Mouse (Mus musculus) skeletal muscle tissue, adult 2 months (tissue): ENCODE results near the gene Marc2.

Experiments
- DNase-seq: peaks from one replicate; pipeline ENCODE4 v3.0.0-alpha.2; 2012; ENCODE audit warnings: low read depth, low spot score

Marc2 gene

DNA sequence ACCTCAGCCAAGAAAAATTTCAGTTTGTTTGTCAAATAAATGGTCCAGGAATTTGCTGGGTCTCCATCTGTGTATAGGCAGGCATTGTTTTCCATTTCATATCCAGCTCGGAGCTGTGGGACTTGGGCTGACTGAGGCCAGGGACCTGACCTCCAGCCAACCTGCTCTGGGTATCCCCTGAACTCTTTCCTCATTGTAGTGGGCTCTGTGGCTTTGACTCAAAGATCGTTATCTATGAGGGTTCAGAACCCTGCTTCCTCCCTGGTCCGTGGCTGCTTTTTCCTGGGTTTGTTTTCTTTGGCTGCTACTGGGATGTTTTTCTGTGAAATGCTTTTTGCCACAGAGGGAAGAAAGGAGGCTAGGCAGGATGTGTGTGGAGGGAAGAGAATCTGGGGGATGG, 7.7 kb upstream of the Marc2 start:
- DNase-seq = no peak

DNA sequence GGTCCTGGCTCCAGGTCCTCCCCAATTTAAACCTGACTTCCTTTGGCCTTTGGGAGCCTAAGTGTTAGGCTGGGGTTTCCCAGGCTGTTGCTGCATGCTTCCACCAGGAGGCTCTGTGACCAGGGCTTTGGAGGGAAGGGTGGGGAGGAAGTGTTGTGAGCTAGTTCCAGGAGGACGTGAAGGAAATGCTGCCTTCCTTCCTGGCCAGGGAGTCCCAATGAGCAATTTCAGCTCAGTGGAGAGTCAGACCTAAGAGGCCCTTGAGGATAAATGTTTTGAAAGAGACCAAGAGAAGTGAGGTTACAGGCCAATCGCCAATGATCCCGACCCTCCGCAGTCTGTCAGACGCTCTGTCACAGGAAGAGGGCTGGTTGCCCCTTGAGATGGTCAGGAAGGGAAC, 7.1 kb upstream of the Marc2 start:
- DNase-seq = peak; percentile 66

DNA sequence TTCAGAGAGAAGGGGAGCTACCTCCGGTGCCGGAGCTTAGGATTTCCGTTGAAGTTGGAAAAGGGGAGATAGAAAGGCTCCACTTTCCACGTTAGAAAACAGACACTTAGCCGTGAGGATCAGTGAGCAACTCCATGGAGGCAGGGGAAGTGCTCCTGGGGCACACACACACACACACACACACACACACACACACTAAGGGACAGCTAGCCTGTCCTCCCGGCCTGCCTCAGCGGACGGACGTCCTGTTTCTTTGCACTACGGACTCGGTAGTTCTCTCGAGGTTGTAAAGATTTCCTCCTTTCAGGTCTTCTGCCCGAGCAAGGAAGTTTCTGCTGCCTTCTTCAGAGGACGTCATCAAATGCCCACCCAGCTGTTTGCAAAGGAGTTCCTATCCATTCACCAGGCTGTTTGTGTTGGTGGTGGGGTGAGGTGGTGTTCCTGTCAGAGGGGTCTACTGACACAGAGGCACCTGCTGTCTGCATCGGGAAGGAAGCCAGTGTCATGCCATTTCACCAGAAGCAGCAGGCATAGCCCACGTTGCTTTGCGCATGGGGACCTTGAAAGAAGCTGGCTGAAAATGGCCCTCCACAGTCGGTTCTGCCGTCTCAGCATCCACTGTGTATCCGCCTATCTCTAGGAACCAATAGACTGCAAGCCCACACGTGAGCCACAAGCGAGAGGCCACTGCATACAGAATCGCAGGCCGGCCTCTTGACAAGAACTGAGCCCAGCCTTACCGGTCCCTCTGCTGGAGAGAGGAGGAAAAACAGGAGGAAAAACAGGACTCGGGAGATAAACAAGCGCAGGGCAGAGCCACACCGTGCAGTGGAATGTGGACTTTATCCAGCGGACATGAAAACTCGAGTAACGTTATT, 5.7 kb upstream of the Marc2 start:
- DNase-seq = peak; percentile 86

DNA sequence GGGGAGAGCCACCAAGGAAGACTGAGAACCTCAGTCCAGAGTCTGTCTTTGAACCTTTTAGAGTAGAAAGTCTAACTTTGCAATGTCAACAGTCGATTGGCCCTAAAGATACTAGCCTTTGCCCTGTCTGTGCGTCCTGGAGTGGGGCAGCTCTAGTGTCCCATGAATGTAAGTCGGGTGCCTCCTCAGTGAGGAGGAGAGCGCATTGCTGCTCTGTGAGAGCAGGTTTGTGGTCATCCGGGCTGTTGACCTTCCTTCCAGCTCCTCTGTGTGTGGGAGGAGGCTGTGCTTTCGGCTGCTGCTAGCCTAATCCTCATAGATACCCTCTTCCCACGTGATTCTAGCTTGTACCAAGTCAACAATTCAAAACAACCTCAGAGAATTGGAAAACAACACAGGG, 4.9 kb upstream of the Marc2 start:
- DNase-seq = no peak

DNA sequence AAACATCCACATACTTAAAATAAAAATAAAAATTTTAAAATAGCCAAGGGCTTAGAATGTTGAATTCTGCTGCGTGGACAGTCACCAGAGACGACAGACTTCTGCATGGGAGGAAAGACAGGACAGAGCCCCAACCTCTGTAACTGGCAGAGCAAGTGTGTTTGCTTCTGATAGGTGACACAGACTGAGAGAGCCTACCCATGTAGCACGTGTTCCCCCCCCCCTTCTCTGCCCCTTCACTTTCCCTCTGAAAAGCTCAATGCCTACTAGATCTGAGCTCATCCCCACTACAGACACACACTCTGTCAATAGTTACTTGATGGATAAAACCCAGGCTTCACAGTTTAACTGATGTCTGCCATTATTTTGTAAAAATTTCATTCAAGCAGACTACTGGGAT, 722 bp upstream of the Marc2 start:
- DNase-seq = no peak

GRCm38 (mm10) chr1:184845111-184846071, 860 bp downstream of the Marc2 start:
- peak; percentile 94 for DNase-seq

- DNase-seq = no peak
These were observed 1.8 kb downstream of the Marc2 start for GRCm38 (mm10) chr1:184844326-184845066.

DNA sequence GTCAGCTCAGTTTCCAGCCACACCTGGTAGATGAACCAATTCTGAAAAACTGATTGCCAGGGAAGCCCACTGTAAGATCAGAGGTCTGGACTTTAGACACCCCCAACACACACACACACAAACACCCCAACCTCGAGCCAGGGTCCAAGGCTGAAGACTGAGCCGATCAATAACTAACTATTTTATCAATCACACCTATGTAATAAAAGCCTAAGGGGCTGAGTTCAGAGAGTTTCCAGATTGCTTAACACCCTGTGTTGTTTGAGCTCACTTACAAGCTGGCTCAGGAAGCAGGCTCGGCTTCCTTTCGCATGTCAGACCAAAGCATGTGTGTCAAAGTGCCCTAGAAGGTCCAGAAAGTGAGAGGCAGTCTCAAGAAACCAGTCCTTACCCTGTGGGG, 8.6 kb downstream of the Marc2 start:
- DNase-seq = no peak

GRCm38 (mm10) chr1:184836350-184836749, 9.9 kb downstream of the Marc2 start:
- DNase-seq = no peak

DNA sequence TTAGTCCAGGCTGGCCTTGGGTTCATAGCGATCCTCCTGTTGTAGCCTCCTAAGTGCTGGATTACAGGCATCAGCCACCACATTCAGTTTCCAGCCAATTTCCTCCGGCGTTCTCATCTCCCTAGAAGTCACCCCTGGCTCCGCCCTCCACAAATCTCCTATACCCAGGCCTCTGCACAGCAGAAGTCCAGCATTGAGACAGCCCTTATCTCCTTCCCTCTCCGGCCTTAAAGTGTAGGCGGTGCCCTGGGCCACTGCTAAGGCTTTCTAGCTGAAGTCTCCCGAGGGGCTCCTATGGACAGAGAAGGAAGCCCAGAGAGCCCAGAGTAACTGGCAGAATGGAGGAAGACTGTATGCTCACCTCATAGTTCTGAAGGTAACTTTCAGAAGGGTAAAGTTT, 12.8 kb downstream of the Marc2 start:
- DNase-seq = no peak

DNA sequence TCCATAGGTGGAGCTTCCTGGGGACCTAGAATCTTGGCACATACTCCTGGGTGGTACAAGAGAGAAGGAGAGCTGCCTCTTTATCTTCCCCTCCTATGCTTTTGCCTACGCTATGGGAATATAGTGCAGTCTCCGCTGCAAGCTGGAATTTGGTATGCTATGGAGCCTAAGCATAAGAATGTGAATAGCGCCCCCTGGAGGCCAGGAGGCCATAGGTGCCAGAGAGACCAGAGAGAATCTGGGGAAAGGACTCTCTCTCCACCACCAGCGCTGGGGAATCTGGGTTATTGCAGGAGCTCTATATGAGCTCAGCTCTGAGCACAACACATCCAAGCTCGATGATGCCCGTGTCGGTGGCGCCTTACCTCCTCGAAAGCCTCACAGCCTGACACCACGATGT, 14.0 kb downstream of the Marc2 start:
- no peak for DNase-seq

- DNase-seq = no peak
These were observed 16.4 kb downstream of the Marc2 start for GRCm38 (mm10) chr1:184829897-184830296.

DNA sequence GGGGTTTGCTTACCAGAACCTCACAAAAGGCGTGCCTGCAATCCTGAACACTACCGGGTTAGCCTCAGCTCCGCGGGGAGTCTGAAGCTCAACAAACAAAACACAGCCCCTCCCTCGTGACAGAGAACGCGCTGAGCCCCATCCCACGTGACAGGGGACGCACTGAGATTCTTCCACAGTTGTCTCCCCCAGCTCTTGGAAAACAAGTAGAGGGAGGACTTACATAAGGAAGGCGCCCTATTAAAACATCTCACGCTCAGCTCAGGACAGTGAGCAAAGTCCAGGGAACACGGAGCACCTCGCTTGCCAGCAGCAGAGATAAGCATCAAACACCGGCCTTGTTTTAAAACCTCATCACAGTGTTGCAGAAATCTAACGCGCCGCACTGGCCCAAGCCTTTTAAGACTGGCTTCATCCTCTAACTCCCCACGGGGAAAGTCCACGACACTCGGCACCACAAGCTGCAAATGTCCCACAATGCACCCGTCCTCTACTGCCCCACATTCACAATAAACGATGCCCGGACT, 19.0 kb downstream of the Marc2 start:
- DNase-seq = no peak

DNA sequence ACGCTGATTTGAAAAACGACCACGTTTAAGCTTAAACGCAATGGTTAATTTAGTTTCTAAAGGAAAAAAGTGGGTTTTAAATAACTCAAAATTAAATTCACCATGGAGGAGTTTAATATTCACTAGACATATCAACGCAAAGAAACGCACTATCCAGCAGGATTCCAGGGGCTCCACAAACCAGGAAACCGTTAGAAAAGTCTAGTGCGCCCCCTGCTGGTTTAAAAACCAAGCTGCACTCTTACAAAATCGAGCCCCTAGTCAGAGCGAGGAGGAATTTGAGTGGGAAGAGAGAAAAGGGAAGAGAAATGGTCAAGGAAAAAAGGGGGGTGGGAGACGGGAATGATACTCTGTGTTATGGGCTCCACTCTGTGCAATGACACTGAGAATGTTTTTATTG, 21.2 kb downstream of the Marc2 start:
- DNase-seq = no peak

GRCm38 (mm10) chr1:184824439-184824851, 21.8 kb downstream of the Marc2 start:
- DNase-seq = peak; percentile 89

DNA sequence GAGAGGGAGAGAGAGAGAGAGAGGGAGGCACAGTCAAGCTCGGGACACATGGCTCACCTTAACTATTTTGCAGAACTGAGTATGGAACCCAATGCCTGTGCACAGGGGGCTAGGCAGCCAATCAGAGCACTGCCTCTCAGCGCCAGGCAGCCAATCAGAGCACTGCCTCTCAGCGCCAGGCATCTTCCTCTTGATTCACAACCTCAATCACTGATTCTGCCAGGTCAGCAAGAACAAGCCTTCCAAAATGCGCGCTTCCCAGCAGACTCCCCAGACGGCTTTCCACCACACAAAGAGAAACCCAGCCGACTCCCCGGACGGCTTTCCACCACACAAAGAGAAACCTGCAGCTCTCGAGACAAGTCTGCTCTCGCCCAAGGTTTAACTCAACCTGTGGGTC, 23.6 kb downstream of the Marc2 start:
- DNase-seq = no peak

DNA sequence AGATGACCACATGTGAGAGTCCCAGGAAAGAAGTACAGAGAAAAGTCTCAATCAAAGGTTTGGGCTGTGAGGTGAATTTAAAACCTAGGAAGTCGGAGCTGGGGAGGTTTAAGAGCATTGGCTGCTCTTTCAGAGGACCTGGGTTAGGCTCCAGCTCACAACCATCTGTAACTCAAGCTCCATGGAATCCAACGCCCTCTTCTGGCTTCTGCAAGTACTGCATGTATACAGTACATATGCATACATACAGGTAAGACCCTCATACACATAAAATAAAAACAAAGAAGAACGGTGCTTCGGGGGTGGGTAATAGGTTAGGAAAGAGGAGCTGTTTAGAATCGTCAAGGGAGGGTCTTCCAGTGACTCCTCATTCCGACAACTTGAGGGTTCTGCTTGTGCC, 28.5 kb downstream of the Marc2 start:
- no peak for DNase-seq

- DNase-seq = no peak
These were observed 34.5 kb downstream of the Marc2 start for GRCm38 (mm10) chr1:184811716-184812250.

GRCm38 (mm10) chr1:184810780-184811575, 35.3 kb downstream of the Marc2 start, which contains the start of gene Marc1:
Gene Marc1, minus strand, starts transcription at chr1:184811313.
- DNase-seq = no peak

DNA sequence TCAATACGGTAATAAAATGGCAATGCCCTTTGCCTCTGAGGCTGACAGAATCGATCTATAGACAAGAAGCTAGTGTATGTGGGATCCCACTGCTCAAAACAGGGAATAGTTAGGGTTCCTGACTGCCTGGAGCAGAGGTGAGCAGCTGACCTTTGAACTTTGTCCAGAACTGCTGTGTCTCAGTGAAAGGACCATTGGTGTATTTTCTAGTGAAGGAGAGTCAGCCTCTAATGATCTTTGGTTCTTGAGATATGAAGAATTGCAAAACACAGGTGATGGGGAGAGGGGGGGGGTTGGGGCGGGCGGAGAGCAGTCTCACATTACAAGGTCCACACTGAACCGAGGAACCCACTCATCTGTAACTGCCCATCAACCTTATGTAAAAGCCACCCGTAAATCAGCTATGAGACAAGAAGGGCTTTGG, 36.7 kb downstream of the Marc2 start:
- no peak for DNase-seq
